Mouse (Mus musculus) common myeloid progenitor, adult 5-6 weeks (primary cell): Measurements from ENCODE around the gene Cdkal1. TPM values are rescaled to one million over a fixed set of nuclear protein-coding genes. Genes with fewer than 3 reads are reported as not detected.

ENCODE experiments used
- ATAC-seq: replicated peaks from 2 replicates; pipeline ENCODE4 v1.8.0; 2016; ENCODE audit warnings: low read depth, mild to moderate bottlenecking, moderate TSS enrichment, inconsistent platforms; ENCODE audit not compliant: poor library complexity, severe bottlenecking
- total RNA-seq: library from RNA; stranded (forward); fragments of 200-1000, 187-1606 nt; gene quantifications from 2 replicates; pipeline ENCODE4 v1.2.3, GENCODE M21; 2017

Gene Cdkal1
- total RNA-seq, 1 experiment from 2014 or later: 62.7 TPM

DNA sequence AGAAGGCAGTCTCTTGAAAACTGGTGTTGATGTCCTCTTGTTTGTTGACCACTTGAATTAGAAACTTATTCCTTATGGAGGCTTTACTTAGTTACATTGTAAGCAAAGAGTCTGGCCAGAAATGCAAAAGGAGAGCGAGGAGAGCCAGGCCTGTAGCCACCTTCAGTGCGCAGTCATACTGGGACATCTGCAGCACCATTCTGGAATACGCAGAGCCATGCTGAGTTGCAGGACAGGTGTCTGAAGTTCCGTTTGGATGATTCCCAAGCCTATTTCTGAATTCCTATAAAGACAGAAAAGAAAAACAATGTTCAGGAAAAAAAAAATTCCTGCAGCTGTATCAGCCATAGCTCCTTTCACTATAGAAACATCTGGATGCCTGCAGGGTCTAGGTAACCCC, 529.5 kb downstream of the Cdkal1 start:
- no peak for ATAC-seq

DNA sequence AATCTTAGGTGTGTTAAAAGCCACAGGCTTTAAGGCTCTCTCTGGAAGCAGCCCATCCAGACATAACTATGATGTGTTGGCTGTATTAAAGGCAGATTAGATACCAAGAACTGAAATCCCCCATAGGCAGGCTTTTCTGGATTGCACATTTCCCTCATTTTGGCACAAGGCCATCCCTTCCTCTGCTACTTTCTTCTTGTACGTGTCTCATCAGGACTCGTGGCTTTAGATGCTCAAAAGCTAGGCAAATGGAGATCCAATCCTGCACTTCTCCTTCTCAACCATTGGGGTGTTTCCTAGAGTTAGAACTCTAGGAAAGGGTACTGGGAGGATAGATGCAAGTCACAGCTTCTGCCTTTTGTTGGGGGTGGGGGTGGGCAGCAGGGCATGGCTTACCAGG, 535.1 kb downstream of the Cdkal1 start:
- ATAC-seq: no peak

DNA sequence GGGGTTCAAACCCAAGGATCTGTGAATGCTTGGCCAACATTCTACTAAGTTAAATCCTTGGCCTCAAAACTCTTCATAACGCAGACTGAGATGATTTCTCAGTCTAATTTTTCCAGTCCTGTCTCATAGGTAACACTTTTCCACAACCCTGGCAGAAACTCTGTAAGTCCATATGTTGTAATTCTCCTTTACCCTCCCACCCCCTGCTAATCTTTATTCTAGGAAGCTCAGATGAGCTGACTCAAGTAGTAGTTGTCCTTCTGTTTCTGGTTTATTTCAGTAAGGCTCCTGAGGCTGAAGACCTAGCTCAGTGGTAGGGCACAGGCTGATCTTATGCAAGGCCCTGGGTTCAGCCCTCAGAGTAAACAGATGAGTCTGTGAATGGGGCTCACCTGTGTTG, 537.8 kb downstream of the Cdkal1 start:
- no peak for ATAC-seq

DNA sequence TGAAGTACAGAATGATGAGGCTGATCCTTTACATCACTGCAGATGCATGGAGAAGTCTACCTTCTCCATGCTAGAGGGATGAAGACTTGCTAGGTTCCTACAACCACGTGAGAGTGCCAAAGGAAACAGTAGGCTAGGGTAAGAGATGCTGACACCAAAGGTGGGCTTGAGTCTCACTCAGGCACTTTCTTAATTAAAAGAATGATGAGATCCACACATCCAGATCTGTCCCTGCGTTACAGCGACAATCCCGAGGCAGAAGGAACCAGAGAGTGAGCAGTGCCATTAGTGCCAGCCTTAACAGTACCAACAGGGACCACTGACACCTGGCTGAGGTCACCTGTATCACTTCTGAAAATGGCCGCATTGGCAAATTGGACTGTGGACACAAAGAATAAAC, 539.2 kb downstream of the Cdkal1 start:
- no peak for ATAC-seq

DNA sequence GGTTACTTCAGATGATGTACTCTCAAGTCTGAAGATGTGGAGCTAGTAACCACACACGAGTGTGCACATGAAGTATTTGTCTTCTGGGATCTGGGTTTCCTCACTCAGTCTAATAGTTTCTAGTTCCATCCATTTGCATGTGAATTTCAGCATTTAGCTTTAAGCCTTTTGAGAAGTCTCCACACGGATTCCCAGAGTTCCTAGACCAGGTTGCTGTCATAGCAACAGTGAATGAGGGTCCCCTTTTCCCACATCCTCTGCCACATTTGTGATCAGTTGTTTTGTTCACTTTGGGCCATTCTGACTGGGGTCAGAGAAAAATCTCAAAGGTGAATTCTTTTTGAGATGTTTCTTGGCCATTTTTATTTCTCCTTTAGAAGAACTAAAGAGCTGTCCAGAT, 543.4 kb downstream of the Cdkal1 start:
- no peak for ATAC-seq

DNA sequence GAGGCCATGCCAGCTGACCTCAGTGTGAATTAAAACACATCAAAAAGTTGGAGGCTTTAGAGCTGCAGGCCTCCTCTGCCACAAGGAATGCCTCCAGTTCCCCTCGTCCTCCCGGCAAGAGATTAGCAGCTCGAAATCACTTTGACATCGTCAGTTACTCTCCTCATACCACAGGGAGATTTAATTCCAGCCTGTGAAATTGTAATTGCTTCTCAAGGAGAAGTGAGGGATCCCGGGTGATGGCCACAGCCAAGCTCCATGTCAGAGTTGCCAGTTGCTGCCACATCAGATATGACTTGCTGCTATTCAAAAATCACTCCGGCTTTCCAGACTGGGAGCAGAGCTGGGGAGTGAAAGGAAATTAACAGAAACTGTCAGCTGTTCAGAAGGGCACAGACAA, 548.1 kb downstream of the Cdkal1 start:
- ATAC-seq: no peak

DNA sequence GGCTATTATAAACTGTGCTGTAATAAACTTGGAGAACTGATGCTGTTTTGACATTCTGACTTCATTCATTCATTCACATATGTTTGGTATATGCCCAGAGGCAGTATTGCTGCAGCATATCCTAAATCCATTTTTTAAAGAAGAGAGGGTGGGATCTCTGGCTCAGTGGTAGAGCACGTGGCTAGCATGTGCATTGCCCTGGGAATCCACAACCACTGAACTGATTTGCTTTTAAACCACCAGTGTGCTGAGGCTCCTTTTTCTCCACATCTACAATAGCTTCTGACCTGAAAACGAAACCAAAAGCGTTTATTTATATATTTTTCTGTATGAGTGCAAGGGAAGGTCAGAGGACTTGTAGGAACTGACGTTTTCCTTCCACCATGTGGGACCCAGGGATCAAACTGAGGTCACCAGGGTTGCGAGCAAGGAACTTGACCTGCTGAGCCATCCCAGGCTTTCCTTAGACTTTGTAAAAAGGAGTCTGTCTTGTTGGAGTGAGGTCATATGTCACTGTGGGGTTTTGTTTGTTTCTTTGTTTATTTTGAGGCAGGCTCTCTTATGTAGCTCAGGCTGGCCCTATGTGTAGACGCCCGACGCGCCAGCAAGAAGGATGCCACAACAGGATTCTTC, 562.8 kb downstream of the Cdkal1 start:
- no peak for ATAC-seq

DNA sequence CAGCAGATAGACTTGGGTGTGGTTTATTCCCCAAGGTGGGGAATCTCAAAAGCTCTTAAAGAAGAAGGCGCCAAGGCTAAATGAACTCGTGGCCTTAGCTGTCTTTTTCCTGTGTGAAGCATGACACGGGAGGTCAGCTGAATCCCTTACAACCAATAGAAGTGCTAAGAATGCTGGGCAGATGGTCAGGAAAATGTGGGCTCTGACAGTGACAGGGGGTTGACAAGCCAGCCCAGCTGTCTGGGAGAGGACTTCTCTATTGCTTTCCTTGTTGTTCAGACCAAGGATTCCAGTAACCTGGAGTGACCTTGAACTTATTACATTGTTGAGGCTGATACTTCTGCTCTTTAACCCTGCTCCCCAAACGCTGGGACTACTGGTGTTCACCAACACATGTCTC, 564.9 kb downstream of the Cdkal1 start:
- ATAC-seq: no peak

DNA sequence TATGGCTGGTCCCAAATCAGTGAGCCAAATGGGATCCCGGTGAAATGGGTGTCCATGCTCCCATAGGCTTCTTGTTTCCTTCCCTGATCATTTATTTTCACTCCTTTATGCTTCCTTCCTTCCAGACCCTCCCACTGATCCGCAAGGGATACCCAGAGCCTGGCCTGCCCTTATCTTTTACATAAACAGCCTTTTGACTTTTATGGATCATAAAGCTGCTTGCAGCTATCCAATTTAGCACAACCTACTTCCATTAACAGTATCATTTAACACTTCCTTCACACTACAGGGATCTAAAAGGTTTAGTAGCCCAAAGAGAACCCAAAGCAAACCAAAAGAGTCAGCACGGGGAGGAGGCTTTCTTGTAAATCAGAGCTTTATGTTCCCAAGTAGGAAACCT, 570.4 kb downstream of the Cdkal1 start:
- no peak for ATAC-seq

DNA sequence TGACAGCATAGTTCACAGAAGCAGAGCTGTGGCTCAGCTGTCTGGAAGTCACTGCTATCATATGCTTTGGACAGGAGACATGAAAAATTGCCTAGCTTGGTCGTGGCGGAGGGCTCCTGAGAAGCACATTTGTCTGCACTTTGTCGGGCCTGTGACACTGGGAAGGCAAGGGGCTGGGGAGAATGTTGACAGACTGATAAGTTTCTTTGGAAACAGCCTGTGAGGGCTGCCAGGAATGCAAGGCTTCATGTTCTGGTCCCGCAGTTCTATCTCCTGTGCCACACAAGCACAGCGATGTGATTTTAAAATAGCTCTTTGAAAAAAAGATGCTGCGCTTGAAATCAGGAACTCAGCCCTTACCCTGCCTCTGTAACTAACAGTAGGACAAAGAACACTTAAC, 573.9 kb downstream of the Cdkal1 start:
- ATAC-seq: no peak

DNA sequence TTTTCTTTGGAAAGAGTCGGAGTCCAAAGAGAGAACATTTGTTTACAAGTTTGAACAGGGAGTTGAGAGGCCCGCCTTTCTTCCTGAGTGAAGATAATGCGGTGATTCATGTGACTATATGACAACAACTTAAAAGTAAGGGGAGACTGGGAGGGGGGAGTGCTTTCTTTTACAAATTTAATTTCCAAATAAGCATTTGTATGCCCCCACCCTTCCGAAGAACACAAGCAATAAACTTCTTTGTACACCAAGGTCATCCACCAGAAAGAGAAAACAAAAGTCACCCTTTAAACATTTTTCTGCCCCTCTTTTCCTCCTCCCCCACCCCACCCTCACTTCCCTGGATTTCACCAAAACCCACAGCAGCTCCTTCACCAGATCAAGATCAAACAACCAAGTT, 577.3 kb downstream of the Cdkal1 start:
- no peak for ATAC-seq

DNA sequence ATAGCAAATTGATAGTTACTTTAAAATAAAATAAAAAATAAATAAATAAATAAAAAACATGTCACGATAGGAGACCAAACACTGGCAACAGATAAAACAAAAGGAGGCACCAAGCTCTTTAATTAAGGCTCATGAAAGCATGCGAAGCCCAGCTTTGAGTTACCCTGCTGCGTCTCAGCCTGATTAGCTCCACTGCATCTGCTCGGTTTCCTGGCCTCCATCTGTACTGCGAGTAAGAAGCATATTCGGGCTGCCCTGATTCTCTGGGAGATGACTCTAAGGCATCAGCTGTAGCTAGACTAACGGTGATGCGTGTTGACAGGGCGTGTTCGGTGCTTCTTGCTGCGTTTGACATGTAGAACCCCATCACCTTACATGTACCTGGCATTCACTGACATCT, 581.2 kb downstream of the Cdkal1 start:
- ATAC-seq: no peak

DNA sequence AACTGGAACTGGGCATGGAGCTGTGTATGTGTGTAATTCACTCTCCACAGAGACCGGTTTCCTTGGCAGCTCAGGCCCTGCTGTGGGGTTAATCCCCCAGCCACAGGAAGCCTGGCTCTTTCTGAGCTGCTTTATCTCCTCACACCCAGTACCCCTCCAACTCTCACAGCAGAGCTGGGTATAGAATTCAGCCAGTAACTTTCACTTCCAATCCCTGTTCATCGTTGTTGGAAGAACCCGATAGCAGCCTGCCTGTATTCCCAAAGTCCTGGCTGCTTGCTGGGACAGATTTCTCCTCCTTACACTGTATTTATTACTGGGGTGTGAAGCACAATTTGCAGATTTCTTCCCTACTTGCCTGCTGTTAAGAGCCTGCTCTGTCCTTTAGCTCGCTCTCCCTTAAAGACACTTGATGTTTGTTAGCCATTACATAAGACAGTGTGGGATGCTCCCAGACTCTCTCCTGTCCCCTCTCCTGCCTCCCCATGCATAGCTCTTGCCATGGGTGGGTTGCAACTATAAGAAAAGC, 581.7 kb downstream of the Cdkal1 start:
- ATAC-seq: peak; percentile 62

DNA sequence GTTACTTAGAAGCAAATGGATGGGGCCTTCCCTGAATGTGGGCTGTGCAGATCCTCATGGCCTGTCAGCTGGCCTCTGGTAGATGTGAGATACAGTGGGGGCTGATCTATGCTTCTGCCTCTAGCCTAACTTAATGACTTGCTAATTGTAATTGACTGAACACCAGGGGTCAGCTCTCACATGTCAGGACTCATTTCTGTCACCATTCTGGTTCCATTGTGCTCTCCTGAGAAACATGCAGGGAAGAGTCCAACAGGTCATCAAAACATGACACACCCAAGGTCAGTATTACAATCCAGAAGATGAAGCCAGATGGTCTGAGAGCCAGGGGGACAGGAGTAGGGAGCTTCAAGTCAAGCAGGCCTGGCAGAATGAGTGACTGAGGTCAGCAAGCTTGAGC, 584.0 kb downstream of the Cdkal1 start:
- ATAC-seq: no peak

DNA sequence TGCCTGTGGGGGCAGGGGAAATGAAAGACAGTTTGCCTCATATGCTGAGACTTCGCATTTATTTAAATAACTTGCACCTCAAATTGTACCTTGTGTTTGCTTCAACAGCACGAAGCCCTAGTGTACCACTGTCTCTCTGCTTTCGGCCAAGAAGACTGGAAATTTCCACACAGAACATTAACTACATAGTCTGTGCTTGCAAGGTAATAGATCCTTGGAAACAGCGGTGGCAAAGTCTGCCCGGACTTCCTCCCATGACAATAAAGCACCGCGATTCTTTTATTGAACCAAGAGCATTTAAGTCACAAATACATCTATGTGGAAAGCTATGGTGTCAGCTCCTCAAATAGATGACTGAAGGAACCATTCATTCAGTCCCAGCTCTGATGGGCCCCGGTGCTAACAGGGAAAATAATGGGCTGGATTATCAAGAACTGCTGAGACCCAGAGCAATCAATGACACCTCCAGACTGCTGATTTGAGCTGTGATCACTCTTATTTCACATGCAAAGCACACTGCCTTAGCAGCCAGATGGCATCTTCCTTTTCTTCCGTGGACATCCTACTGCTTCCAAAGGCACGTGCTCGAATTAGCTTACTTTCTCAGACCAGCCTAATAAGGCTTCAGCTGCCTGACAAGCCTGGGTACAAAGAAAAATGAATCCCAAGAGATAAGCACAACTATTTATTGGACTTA, 591.3 kb downstream of the Cdkal1 start:
- no peak for ATAC-seq

DNA sequence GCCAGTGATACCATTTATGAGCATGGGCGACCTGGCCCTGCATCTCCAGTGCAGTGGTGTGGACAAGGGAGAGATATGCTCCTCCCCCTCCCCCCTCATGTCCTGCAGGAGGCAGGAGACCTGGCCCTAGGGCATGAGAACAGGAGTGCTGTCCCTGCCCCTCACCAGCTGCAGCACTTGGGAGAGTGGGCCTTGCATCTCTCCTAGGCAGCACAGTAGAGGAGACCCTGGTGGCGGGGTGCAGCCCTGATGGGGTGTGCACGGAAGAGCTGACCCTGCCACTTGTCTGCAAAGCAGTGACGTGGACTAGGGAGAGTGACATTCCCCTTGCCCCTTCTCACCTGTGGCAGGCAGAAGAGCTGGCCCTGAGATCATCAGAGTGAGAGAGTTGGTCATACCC, 593.3 kb downstream of the Cdkal1 start:
- no peak for ATAC-seq

DNA sequence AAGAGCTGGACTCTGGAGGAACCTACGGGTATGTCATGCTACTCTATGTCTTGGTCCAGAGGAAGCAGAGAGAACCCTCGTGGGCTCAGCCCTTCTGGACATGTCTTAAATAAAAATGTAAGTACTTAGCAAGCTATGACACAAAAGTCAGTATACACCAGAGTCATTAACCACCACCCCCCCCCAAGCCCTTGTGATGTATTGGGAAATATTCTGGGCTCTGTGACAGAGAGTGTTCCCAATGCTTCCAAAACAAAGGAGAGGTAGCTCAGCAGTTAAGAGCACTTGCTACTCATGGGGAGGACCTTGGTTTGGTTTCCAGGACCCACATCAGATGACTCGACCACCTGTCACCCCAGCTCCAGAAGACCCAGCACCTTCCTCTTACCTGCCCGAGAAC, 606.9 kb downstream of the Cdkal1 start:
- no peak for ATAC-seq

DNA sequence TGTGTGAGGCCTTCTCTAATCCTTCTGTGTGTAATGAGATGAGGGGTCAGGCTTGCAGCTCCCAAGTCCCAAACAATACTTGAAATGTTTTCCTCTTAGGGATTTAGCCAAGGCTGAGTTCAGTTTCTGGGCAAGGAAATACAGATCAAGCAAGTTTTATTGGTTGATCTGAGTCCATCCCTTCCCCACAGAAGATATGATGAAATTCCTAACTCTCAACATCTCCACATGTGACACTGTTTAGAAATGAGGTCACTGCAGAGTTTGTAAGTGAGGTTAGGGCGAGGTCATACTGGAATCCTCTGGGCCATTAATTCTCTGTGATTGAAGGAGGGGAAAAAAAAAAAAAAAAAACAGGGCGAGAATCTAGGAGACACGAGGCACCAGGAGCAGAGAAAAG, 607.7 kb downstream of the Cdkal1 start:
- no peak for ATAC-seq

DNA sequence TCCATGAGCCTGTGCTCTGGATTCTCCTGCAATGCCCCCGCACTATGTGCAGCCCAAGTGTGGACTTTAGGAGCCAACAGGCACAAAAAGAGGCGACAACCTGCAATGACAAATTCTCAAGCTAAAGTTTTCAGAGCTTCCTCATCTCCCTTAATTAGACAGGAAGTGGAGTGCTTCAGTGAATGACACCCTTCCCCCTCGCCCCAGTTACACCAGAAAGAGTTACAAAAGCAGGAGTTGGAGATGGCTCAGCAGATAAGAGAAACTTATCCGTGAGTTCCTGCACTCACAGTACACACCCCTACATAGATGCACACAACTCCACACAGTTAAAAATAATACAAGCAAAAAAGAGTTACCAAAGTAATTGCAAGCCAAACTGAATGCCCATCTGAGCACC, 620.4 kb downstream of the Cdkal1 start:
- ATAC-seq: peak; percentile 69

DNA sequence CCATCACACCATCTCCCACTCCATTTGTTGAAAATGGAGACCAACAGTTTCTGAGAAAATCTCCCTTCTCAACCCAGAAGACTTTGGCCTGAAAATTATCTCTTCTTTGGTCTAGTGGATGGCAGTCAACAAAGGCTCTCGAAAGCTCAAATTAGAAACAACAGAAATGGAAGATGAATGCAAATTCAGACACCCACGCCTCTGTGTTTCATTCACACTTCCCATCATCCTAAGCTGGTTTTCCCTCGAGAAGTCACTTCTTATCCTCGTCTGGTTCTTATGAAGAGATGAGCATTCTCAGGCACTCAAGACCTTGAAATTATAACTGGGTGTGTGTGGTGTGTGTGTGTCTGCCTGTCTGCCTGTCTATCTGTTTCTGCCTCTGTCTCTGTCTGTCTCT, 621.0 kb downstream of the Cdkal1 start:
- ATAC-seq: no peak

DNA sequence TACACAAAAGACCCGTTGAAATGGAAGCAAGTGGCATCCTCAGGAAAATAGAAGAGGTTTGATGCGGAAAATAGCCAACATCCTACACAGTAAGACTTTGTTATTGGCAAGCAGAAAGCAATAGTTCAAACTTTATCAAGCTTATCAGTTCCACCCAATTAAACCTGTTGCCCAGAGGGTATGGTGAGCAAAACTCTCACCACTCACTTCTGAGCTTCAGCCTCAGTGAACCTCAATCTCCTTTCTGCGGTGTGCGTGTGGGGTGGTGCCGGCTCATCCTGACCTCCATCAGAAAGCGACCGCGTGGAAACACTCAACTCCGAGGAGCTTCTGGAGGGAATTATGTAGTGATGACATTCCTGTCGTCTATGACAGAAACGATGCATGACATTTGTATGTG, 621.5 kb downstream of the Cdkal1 start:
- no peak for ATAC-seq

DNA sequence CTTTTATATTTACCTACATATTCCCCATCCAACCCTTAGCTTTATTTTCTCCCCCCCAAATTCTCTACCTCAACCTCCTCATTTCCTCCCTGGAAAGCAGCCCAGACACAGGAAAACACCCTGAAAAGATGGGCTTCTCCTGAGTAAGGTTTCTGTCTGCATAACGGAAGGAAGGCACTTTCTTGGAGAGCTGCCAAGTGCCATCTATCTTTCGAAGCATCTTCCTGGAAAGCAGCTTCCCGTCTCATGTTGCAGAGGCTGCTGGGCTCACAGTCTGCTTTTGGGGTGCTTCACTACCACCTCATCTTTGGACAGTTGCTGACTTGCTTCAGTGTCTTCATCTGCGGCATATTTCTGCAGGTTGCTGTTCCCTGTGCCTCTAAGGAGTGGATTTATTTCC, 622.8 kb downstream of the Cdkal1 start:
- 0 out of 2 replicates have a peak, but pooled peaks have one; percentile 25 for ATAC-seq
